ENCODE assay signal across 16 mouse cellular contexts in the genomic region with DNA sequence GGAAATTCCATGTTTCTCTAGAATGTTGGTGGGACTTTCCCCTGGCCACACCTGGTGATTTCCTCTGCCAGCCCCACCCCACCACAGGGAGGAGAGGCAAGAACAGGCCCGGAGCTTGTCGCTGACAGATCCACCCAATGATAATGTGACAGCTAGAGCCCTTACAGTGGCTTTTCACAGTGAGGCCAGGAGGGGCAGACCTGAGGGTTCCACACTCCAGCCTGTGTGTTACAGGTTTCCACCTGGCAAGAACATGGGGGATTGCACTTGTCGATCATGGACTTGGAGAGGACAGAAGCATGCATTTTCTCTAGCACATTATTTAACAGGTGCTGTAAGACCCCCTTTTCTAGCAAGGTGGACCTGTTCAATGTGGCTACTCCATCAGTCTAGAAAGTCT. TPM values are rescaled to one million over a fixed set of nuclear protein-coding genes. Genes with fewer than 3 reads are reported as not detected.
A peak's percentile ranks its signal among the peaks of the same experiment; 100 is the strongest.
DNase-seq lines count a peak whose midpoint lies in the region; ATAC-seq lines count a peak whose summit lies in the region.
"Had no signal": no experiment of that assay in that cellular context is flagged by ENCODE, and none has a peak within 500 bp of the region (broad histone marks: within the 10 kb centered on the region; RNA-seq: fewer than 3 reads in every experiment).

No protein-coding gene starts in this region.

- H3K27ac ChIP-seq in intestine, embryonic 15.5 days: 0 out of 2 replicates have a peak overlapping the region, but pooled peaks have one; percentile 57
- 0 out of 2 replicates have a peak overlapping the region, but pooled peaks have one; percentile 7 for H3K27ac ChIP-seq in stomach, embryonic 15.5 days
- H3K27ac ChIP-seq: embryonic facial prominence, embryonic 12.5 days; liver, embryonic 15.5 days had no signal

- no peaks in the 10 kb centered on the region for H3K9me3 ChIP-seq in intestine, embryonic 15.5 days
- H3K9me3 ChIP-seq in stomach, embryonic 15.5 days: no peaks in the 10 kb centered on the region
- H3K9me3 ChIP-seq: embryonic facial prominence, embryonic 12.5 days; liver, embryonic 15.5 days; megakaryocyte, embryonic 14.5 days had no signal

- peaks cover 17% of the 10 kb centered on the region for H3K4me1 ChIP-seq in intestine, embryonic 15.5 days (replicated peaks)
- H3K4me1 ChIP-seq in stomach, embryonic 15.5 days: peaks cover 10% of the 10 kb centered on the region

- H3K36me3 ChIP-seq in intestine, embryonic 15.5 days: no peaks in the 10 kb centered on the region
- no peaks in the 10 kb centered on the region for H3K36me3 ChIP-seq in stomach, embryonic 15.5 days
- H3K36me3 ChIP-seq: embryonic facial prominence, embryonic 12.5 days; liver, embryonic 15.5 days had no signal

- WGBS in intestine, embryonic 15.5 days: 33% methylated on average over 3 of the region's 3 CpGs
- 29% methylated on average over 3 of the region's 3 CpGs for whole genome bisulfite sequencing in stomach, embryonic 15.5 days

- no peaks in the 10 kb centered on the region for H3K27me3 ChIP-seq in intestine, embryonic 15.5 days (replicated peaks)
- H3K27me3 ChIP-seq in stomach, embryonic 15.5 days (replicated peaks): no peaks in the 10 kb centered on the region
- H3K27me3 ChIP-seq: embryonic facial prominence, embryonic 12.5 days; liver, embryonic 15.5 days had no signal

- ATAC-seq in CD4-positive, CD25-positive, alpha-beta regulatory T cell, adult 4 months: peak; percentile 87
- peak; percentile 82 for ATAC-seq in intestine, embryonic 15.5 days
- ATAC-seq in stomach, embryonic 15.5 days (ENCODE audit: insufficient read depth, low FRiP score, low read depth): no peak
- ATAC-seq: forebrain, embryonic 14.5 days had no signal

- H3K4me2 ChIP-seq in intestine, embryonic 15.5 days (replicated peaks): peak overlapping the region; percentile 74; the same call in 1 of the 2 replicates
- H3K4me2 ChIP-seq in stomach, embryonic 15.5 days: 0 out of 2 replicates have a peak overlapping the region, but pooled peaks have one; percentile 60

- H3K4me3 ChIP-seq in intestine, embryonic 15.5 days (replicated peaks): no peak overlapping the region
- no peak overlapping the region for H3K4me3 ChIP-seq in stomach, embryonic 15.5 days (replicated peaks)
- H3K4me3 ChIP-seq: liver, embryonic 15.5 days had no signal

- no peak overlapping the region for H3K9ac ChIP-seq in intestine, embryonic 15.5 days
- no peak overlapping the region for H3K9ac ChIP-seq in stomach, embryonic 15.5 days
- H3K9ac ChIP-seq: embryonic facial prominence, embryonic 12.5 days; liver, embryonic 15.5 days had no signal

- DNase-seq in B cell, adult 2 months: peak; percentile 17 to 25
- DNase-seq in layer of hippocampus, postnatal 10 days (ENCODE audit: low spot score in 2 of 2): no peak
- no peak for DNase-seq in kidney, postnatal 25 days
- no peak for DNase-seq in right cerebral cortex, adult 2 months (ENCODE audit: low spot score in 2 of 2)
- DNase-seq: cerebellum, adult 2 months; heart, adult 18-20 months; heart, postnatal 36 days; kidney, postnatal 14 days; right cerebral cortex, adult 18-20 months had no signal

RNA-seq across cellular contexts. Expression of gene Ikbke, which starts 0.9 kb away (rescaled TPM):
- 100 to 1,000 TPM; 108 to 204 TPM for polyA plus RNA-seq in CD4-positive, CD25-positive, alpha-beta regulatory T cell, adult 4 months (2017; shearing (Covaris generic))
- polyA plus RNA-seq in intestine, embryonic 15.5 days (2015; fragmentation: Nextera tagmentation; extraction: Ambion mirVana): 7.3 and 9.6 TPM in 2 replicates
- polyA plus RNA-seq in stomach, embryonic 15.5 days (2015; fragmentation: Nextera tagmentation; extraction: Ambion mirVana): 6.4 and 7.1 TPM in 2 replicates
- 1 to 10 TPM; 2.5 to 3.6 TPM for total RNA-seq in layer of hippocampus, postnatal 10 days (2021)

RNA-seq across cellular contexts. Expression of gene Rassf5, which starts 35.2 kb away (rescaled TPM):
- 100 to 1,000 TPM; 330 to 423 TPM for polyA plus RNA-seq in CD4-positive, CD25-positive, alpha-beta regulatory T cell, adult 4 months (2017; shearing (Covaris generic))
- polyA plus RNA-seq in intestine, embryonic 15.5 days (2015; fragmentation: Nextera tagmentation; extraction: Ambion mirVana): 2.8 and 3.1 TPM in 2 replicates
- polyA plus RNA-seq in stomach, embryonic 15.5 days (2015; fragmentation: Nextera tagmentation; extraction: Ambion mirVana): 4.5 and 5.7 TPM in 2 replicates
- 10 to 100 TPM; 20.0 to 21.0 TPM for total RNA-seq in layer of hippocampus, postnatal 10 days (2021)

Comparison
In these comparisons a context has a peak if more than half of its experiments do, and no peak if none do; other contexts are left out.
1. DNase-seq: peak in B cell, adult 2 months (2 of 2); none in layer of hippocampus, postnatal 10 days (0 of 2), kidney, postnatal 25 days (0 of 2) and right cerebral cortex, adult 2 months (0 of 2).
2. RNA of gene Ikbke, which starts 0.9 kb away (polyA plus RNA-seq): 108 to 204 TPM in CD4-positive, CD25-positive, alpha-beta regulatory T cell, adult 4 months; 7.3 to 9.6 TPM in intestine, embryonic 15.5 days and 6.4 to 7.1 TPM in stomach, embryonic 15.5 days; every median in the first group is over 10 times any median in the second.
3. RNA of gene Rassf5, which starts 35.2 kb away (polyA plus RNA-seq): 330 to 423 TPM in CD4-positive, CD25-positive, alpha-beta regulatory T cell, adult 4 months; 4.5 to 5.7 TPM in stomach, embryonic 15.5 days and 2.8 to 3.1 TPM in intestine, embryonic 15.5 days; every median in the first group is over 10 times any median in the second.